8 mouse cellular contexts compared by ENCODE assay signal in genomic region chr7:34169454-34169853, GRCm38 (mm10). TPM values are rescaled to one million over a fixed set of nuclear protein-coding genes. Genes with fewer than 3 reads are reported as not detected.
DNase-seq lines count a peak whose midpoint lies in the region; ATAC-seq lines count a peak whose summit lies in the region.

Uba2 (minus strand) TSS chr7:34169599.

- H3K4me1 ChIP-seq in kidney, embryonic 14.5 days (ENCODE audit: control insufficient read depth, insufficient read depth, low read length): no peaks in the 10 kb centered on the region
- peaks cover 14% of the 10 kb centered on the region for H3K4me1 ChIP-seq in forebrain, embryonic 15.5 days
- peaks cover 13% of the 10 kb centered on the region for H3K4me1 ChIP-seq in hindbrain, embryonic 13.5 days (replicated peaks)
- H3K4me1 ChIP-seq in liver, embryonic 15.5 days (replicated peaks): peaks cover 26% of the 10 kb centered on the region

- no peak within 1 kb of the TSS; the same call in 1 of the 2 replicates for H3K27ac ChIP-seq in kidney, embryonic 14.5 days (ENCODE audit: low read depth, low read length)
- peak within 1 kb of the TSS; percentile 88 for H3K27ac ChIP-seq in forebrain, embryonic 15.5 days (replicated peaks)
- H3K27ac ChIP-seq in hindbrain, embryonic 13.5 days: peak within 1 kb of the TSS; percentile 91
- H3K27ac ChIP-seq in liver, embryonic 15.5 days (replicated peaks): peak within 1 kb of the TSS; percentile 85

- H3K4me3 ChIP-seq in kidney, embryonic 14.5 days (ENCODE audit: low read length): peak within 1 kb of the TSS; percentile 85
- peak within 1 kb of the TSS; percentile 88 for H3K4me3 ChIP-seq in forebrain, embryonic 15.5 days
- peak within 1 kb of the TSS; percentile 91 for H3K4me3 ChIP-seq in hindbrain, embryonic 13.5 days
- peak within 1 kb of the TSS; percentile 91 for H3K4me3 ChIP-seq in liver, embryonic 15.5 days (replicated peaks)

- no peaks in the 10 kb centered on the region for H3K27me3 ChIP-seq in kidney, embryonic 14.5 days (ENCODE audit: control insufficient read depth, insufficient read depth, low read length)
- H3K27me3 ChIP-seq in forebrain, embryonic 15.5 days: no peaks in the 10 kb centered on the region
- no peaks in the 10 kb centered on the region for H3K27me3 ChIP-seq in hindbrain, embryonic 13.5 days
- H3K27me3 ChIP-seq in liver, embryonic 15.5 days: no peaks in the 10 kb centered on the region

- 77% methylated on average over 3 of the region's 3 CpGs for WGBS in kidney, embryonic 14.5 days
- WGBS in forebrain, embryonic 15.5 days: 87% methylated on average over 3 of the region's 3 CpGs
- 77% methylated on average over 3 of the region's 3 CpGs for WGBS in hindbrain, embryonic 13.5 days
- 72% methylated on average over 3 of the region's 3 CpGs for WGBS in liver, embryonic 15.5 days (ENCODE audit: insufficient replicate concordance)

- ATAC-seq in kidney, embryonic 14.5 days (ENCODE audit: low FRiP score, low TSS enrichment): no peak
- ATAC-seq in forebrain, embryonic 15.5 days (replicated peaks): no peak
- ATAC-seq in hindbrain, embryonic 13.5 days (ENCODE audit: low FRiP score): no peak
- ATAC-seq in liver, embryonic 15.5 days (ENCODE audit: insufficient read depth): no peak

- H3K36me3 ChIP-seq in kidney, embryonic 14.5 days (ENCODE audit: control insufficient read depth, insufficient read depth, low read length): peaks cover 10% of the 10 kb centered on the region
- peaks cover 9% of the 10 kb centered on the region; the same call in 1 of the 2 replicates for H3K36me3 ChIP-seq in forebrain, embryonic 15.5 days
- H3K36me3 ChIP-seq in hindbrain, embryonic 13.5 days: peaks cover 9% of the 10 kb centered on the region
- H3K36me3 ChIP-seq in liver, embryonic 15.5 days (replicated peaks): peaks cover 15% of the 10 kb centered on the region

- no peaks in the 10 kb centered on the region for H3K9me3 ChIP-seq in kidney, embryonic 14.5 days (ENCODE audit: control insufficient read depth, low read length)
- H3K9me3 ChIP-seq in forebrain, embryonic 15.5 days: no peaks in the 10 kb centered on the region
- H3K9me3 ChIP-seq in hindbrain, embryonic 13.5 days: no peaks in the 10 kb centered on the region
- no peaks in the 10 kb centered on the region for H3K9me3 ChIP-seq in liver, embryonic 15.5 days (replicated peaks)

- H3K4me2 ChIP-seq in kidney, embryonic 14.5 days (replicated peaks; ENCODE audit: low read depth, low read length): peak within 1 kb of the TSS; percentile 69
- H3K4me2 ChIP-seq in forebrain, embryonic 15.5 days (replicated peaks): peak within 1 kb of the TSS; percentile 61
- peak within 1 kb of the TSS; percentile 93 for H3K4me2 ChIP-seq in hindbrain, embryonic 13.5 days
- H3K4me2 ChIP-seq in liver, embryonic 15.5 days: peak within 1 kb of the TSS; percentile 90

- no peak for DNase-seq in kidney, adult 18-20 months
- DNase-seq in R1 (ENCODE audit: low read depth, low spot score): peak; percentile 97
- no peak for DNase-seq in Muller cell, postnatal 12 days (ENCODE audit: inconsistent ontology term)
- DNase-seq in urinary bladder, postnatal 4 days (ENCODE audit: low spot score in 2 of 2): no peak

- H3K9ac ChIP-seq in kidney, embryonic 14.5 days (ENCODE audit: low read depth, low read length): peak within 1 kb of the TSS; percentile 92
- peak within 1 kb of the TSS; percentile 98 for H3K9ac ChIP-seq in forebrain, embryonic 15.5 days (replicated peaks)
- H3K9ac ChIP-seq in hindbrain, embryonic 13.5 days: peak within 1 kb of the TSS; percentile 96
- peak within 1 kb of the TSS; percentile 83 for H3K9ac ChIP-seq in liver, embryonic 15.5 days

RNA-seq across cellular contexts. Expression of gene Uba2, which starts in this region (rescaled TPM):
- polyA plus RNA-seq in kidney, embryonic 14.5 days (2014; fragmentation: Nextera tagmentation; extraction: Ambion mirVana): 166 and 240 TPM in 2 replicates
- polyA plus RNA-seq in forebrain, embryonic 15.5 days (2015; fragmentation: Nextera tagmentation; extraction: Ambion mirVana): 202 and 208 TPM in 2 replicates
- 195 and 198 TPM in 2 replicates for polyA plus RNA-seq in hindbrain, embryonic 13.5 days (2015; fragmentation: Nextera tagmentation; extraction: Ambion mirVana)
- 84.9 and 87.8 TPM in 2 replicates for polyA plus RNA-seq in liver, embryonic 15.5 days (2015; fragmentation: Nextera tagmentation; extraction: Ambion mirVana)
